Mouse (Mus musculus) intestine, embryonic 16.5 days (tissue): Measurements from ENCODE around the gene Rfx7. TPM values are rescaled to one million over a fixed set of nuclear protein-coding genes. Genes with fewer than 3 reads are reported as not detected.

Source experiments
- ATAC-seq: fragments of 200-750 bp; cut with Nextera tagmentation; 2 replicates; pipeline ENCODE4 v1.8.0; 2017; ENCODE audit warnings: moderate TSS enrichment, moderate library complexity
- H3K27ac ChIP-seq: fragments of 300-500 bp; sonication (generic); 2 replicates; pipeline ENCODE4 v1.5.1; 2014; ENCODE audit warnings: mild to moderate bottlenecking, low read length
- H3K27me3 ChIP-seq: fragments of 300-500 bp; sonication (generic); replicated peaks from 2 replicates; pipeline ENCODE4 v1.6.1; 2014; ENCODE audit warnings: low read length, control low read depth, mixed read lengths; ENCODE audit not compliant: control insufficient read depth, insufficient read depth
- H3K36me3 ChIP-seq: fragments of 300-500 bp; sonication (generic); 2 replicates; pipeline ENCODE4 v1.6.1; 2014; ENCODE audit warnings: low read length, control low read depth; ENCODE audit not compliant: control insufficient read depth, insufficient read depth
- H3K4me1 ChIP-seq: fragments of 300-500 bp; sonication (generic); 2 replicates; pipeline ENCODE4 v1.6.1; 2014; ENCODE audit warnings: low read length, control low read depth, mixed read lengths; ENCODE audit not compliant: control insufficient read depth, insufficient read depth
- H3K4me2 ChIP-seq: fragments of 300-500 bp; sonication (generic); 2 replicates; pipeline ENCODE4 v1.6.1; 2014; ENCODE audit warnings: low read depth, low read length, control low read depth
- H3K4me3 ChIP-seq: fragments of 300-500 bp; sonication (generic); 2 replicates; pipeline ENCODE4 v1.5.1; 2014; ENCODE audit warnings: mild to moderate bottlenecking, low read length
- H3K9ac ChIP-seq: fragments of 300-500 bp; sonication (generic); 2 replicates; pipeline ENCODE4 v1.6.1; 2014; ENCODE audit warnings: low read depth, low read length
- H3K9me3 ChIP-seq: fragments of 300-500 bp; sonication (generic); 2 replicates; pipeline ENCODE4 v1.6.1; 2016; ENCODE audit warnings: low read length, control low read depth; ENCODE audit not compliant: control insufficient read depth
- WGBS: fragments of 180-500 bp; shearing (Covaris S2); extraction: QIAGEN DNeasy Blood & Tissue Kit; methylation state at CpG from one replicate; pipeline ENCODE4 v1.1.7; 2014; 5-methylcytosine and 5-hydroxymethylcytosine counted together
- polyA plus RNA-seq: library from polyadenylated mRNA; unstranded; fragments of >200 nt; fragmentation: Nextera tagmentation; extraction: Ambion mirVana; gene quantifications from 2 replicates; pipeline ENCODE4 v1.2.1, GENCODE M21; 2015

Gene Rfx7
- polyA plus RNA-seq, 1 experiment from 2014 or later, result 6.3 TPM

GRCm38 (mm10) chr9:72656491-72656890, 124.5 kb downstream of the Rfx7 start:
- Histone ChIP-seq H3K36me3 (no peaks in the 10 kb centered on the region), H3K9me3 (no peaks in the 10 kb centered on the region), H3K9ac (no peak overlapping the region), H3K4me1 (peaks cover 16% of the 10 kb centered on the region; the same call in 1 of the 2 replicates), H3K27me3 (no peaks in the 10 kb centered on the region), H3K4me3 (no peak overlapping the region), H3K4me2 (no peak overlapping the region), H3K27ac (no peak overlapping the region)
- no peak for ATAC-seq
- 53% methylated on average over 4 of the region's 4 CpGs for WGBS

GRCm38 (mm10) chr9:72656940-72657339, 124.9 kb downstream of the Rfx7 start:
- Histone ChIP-seq H3K36me3 (no peaks in the 10 kb centered on the region), H3K4me2 (no peak overlapping the region), H3K9me3 (no peaks in the 10 kb centered on the region), H3K27ac (no peak overlapping the region), H3K27me3 (no peaks in the 10 kb centered on the region), H3K4me1 (peaks cover 16% of the 10 kb centered on the region; the same call in 1 of the 2 replicates), H3K4me3 (no peak overlapping the region), H3K9ac (no peak overlapping the region)
- WGBS, result 56% methylated on average over 3 of the region's 3 CpGs
- ATAC-seq, result no peak

DNA sequence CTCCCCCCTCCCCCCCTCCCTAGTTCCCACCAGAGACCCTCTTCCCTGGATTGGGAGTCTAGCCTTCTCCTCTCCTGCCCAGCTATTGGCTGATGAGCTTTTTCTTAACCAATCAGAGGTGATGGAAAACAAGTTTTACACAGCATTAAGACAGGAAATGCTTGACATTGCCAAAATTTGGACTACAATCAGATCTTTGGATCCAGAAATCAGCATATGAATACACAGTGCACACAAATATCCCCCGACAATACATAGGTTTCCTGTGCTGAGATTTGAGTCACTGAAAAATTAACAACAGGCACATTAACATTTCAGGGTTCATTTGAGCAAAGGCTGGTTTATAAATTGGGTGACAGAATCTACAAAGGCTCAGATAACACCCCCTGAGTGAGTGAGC, 125.7 kb downstream of the Rfx7 start:
- Histone ChIP-seq H3K4me3 (no peak overlapping the region), H3K4me1 (peaks cover 11% of the 10 kb centered on the region; the same call in 1 of the 2 replicates), H3K27ac (no peak overlapping the region), H3K4me2 (no peak overlapping the region), H3K36me3 (no peaks in the 10 kb centered on the region), H3K9ac (no peak overlapping the region), H3K9me3 (no peaks in the 10 kb centered on the region), H3K27me3 (no peaks in the 10 kb centered on the region)
- 82% methylated on average over 1 of the region's 1 CpGs for WGBS
- ATAC-seq, result no peak

GRCm38 (mm10) chr9:72660139-72660538, 128.1 kb downstream of the Rfx7 start:
- peaks cover 18% of the 10 kb centered on the region for H3K4me1 ChIP-seq
- ATAC-seq, result no peak
- no peak overlapping the region for H3K4me2 ChIP-seq
- H3K9me3 ChIP-seq, result no peaks in the 10 kb centered on the region
- no peak overlapping the region for H3K9ac ChIP-seq
- H3K27ac ChIP-seq, result no peak overlapping the region
- WGBS, result 76% methylated on average over 4 of the region's 4 CpGs
- H3K27me3 ChIP-seq, result no peaks in the 10 kb centered on the region
- 0 out of 2 replicates have a peak, but pooled peaks cover 3% of the 10 kb centered on the region for H3K36me3 ChIP-seq
- H3K4me3 ChIP-seq, result no peak overlapping the region

DNA sequence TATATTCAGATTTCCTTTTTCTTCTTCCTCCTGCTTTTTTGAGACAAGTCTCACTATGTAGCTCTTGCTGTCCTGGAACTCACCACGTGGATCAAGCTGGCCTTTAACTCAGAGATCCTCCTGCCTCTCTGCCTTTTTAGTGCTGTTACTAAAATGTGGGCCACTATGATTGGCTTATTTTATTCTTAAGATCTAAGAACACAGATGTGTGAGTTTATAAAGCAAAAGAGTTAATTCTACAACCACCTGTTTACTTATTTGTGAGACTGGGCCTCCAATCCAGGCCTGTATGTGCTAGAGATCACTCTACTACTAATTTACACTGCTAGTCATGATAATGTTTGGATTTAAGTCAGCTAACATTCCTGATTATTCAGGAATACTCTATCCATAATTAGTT, 128.9 kb downstream of the Rfx7 start:
- no peaks in the 10 kb centered on the region for H3K9me3 ChIP-seq
- H3K27me3 ChIP-seq, result no peaks in the 10 kb centered on the region
- 0 out of 2 replicates have a peak, but pooled peaks cover 5% of the 10 kb centered on the region for H3K36me3 ChIP-seq
- peaks cover 25% of the 10 kb centered on the region for H3K4me1 ChIP-seq
- 44% methylated on average over 1 of the region's 1 CpGs for WGBS
- H3K4me3 ChIP-seq, result no peak overlapping the region
- H3K9ac ChIP-seq, result no peak overlapping the region
- ATAC-seq, result no peak
- no peak overlapping the region for H3K4me2 ChIP-seq
- peak overlapping the region; percentile 62 for H3K27ac ChIP-seq

DNA sequence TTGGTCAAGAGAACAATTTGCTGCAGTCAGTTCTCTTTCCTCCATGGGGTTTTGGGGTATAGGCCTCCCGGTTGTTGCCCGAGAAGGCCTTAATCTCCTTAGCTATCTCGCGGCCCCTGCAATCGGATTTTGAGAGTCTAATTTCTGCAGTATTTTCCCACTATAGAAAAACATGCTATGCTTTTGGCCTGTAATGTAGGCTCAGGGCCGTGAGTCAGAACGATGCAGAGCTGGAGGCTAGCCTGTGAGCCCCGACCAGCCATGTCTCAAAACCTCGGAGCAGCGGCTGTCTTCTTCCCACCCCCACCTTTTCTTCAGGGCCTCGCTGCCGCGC, 129.5 kb downstream of the Rfx7 start:
- H3K4me3 ChIP-seq, result peak overlapping the region; percentile 81
- H3K4me1 ChIP-seq, result peaks cover 27% of the 10 kb centered on the region
- peak overlapping the region; percentile 91 for H3K4me2 ChIP-seq
- H3K9me3 ChIP-seq, result no peaks in the 10 kb centered on the region
- 2% methylated on average over 13 of the region's 13 CpGs for WGBS
- ATAC-seq, result no peak
- peak overlapping the region; percentile 100 for H3K27ac ChIP-seq
- H3K27me3 ChIP-seq, result no peaks in the 10 kb centered on the region
- H3K36me3 ChIP-seq, result 0 out of 2 replicates have a peak, but pooled peaks cover 7% of the 10 kb centered on the region
- peak overlapping the region; percentile 99 for H3K9ac ChIP-seq

DNA sequence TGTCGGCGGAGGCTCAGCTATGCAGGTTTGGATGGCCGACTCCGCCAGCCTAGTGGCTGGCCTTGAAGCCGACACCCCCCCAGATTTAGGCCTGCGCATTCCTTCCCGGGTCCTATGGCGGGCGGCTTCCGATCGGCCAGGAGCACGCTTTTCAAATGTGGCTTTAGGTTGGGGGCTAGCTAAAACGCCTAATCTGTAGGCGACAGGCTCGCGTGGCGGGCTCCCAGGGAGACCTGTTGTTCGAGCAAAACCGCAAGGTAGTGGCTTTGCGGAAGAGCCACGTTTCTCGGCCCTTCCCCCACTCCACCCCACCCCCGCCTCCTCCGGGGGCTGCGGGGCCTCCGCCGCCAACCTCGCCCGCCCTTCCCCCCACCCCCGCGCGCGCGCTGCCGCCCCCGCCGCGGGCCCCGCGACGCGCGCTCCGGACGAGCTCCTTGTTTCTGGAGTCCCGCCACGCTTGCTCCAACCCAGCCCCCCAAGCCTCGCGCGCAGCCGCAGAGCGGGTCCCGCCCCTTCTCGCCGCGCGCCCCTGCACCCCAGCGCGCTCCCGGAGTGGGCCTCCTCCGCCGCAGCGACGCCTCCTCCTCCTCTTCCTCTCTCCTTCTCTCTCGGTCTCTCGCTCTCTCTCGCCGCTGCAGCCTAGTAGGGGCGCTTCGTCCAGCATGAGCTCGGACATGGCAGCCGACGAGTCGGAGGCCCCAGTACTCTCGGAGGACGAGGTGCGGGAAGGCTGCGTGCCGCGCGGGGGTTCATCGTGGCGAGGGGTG, 130.0 kb downstream of the Rfx7 start, which contains the start of gene Nedd4:
Nedd4 (plus strand) TSS at position 452 of the 767 bp plus-strand sequence.
- H3K4me3 ChIP-seq, result peak within 1 kb of the TSS; percentile 81
- peak within 1 kb of the TSS; percentile 99 for H3K9ac ChIP-seq
- no peaks in the 10 kb centered on the region for H3K9me3 ChIP-seq
- no peaks in the 10 kb centered on the region for H3K27me3 ChIP-seq
- 0 out of 2 replicates have a peak, but pooled peaks cover 7% of the 10 kb centered on the region for H3K36me3 ChIP-seq
- ATAC-seq, result peak; percentile 93
- WGBS, result under 1% methylated on average over 69 of the region's 83 CpGs
- H3K4me1 ChIP-seq, result peaks cover 28% of the 10 kb centered on the region
- H3K4me2 ChIP-seq, result peak within 1 kb of the TSS; percentile 91
- H3K27ac ChIP-seq, result peak within 1 kb of the TSS; percentile 100

GRCm38 (mm10) chr9:72662691-72663533, 130.9 kb downstream of the Rfx7 start:
- peak overlapping the region; percentile 100 for H3K27ac ChIP-seq
- peak overlapping the region; percentile 91 for H3K4me2 ChIP-seq
- 0 out of 2 replicates have a peak, but pooled peaks cover 7% of the 10 kb centered on the region for H3K36me3 ChIP-seq
- ATAC-seq, result peak; percentile 66
- H3K9me3 ChIP-seq, result no peaks in the 10 kb centered on the region
- under 1% methylated on average over 55 of the region's 55 CpGs for WGBS
- H3K4me3 ChIP-seq, result peak overlapping the region; percentile 81
- H3K9ac ChIP-seq, result peak overlapping the region; percentile 99
- H3K27me3 ChIP-seq, result no peaks in the 10 kb centered on the region
- peaks cover 28% of the 10 kb centered on the region for H3K4me1 ChIP-seq

DNA sequence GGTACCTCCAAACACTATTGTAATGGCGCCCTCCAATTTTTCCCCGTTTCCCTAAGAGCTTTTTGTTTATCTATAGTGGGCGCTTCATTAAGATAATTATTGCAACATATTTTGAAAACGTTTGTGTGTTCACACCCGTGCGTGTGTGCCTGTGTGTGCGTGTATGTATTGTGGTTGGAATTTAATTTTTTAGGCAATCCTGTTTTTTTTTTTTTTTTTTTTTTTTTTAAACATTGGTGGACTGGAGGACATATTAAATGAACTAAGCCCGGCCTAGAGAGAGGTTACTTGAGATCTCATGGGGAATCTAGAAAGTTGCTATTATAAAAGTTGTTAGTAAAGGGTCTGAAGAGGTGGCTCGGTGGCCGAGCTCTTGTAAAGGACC, 131.5 kb downstream of the Rfx7 start:
- H3K9ac ChIP-seq, result peak overlapping the region; percentile 99
- H3K27me3 ChIP-seq, result no peaks in the 10 kb centered on the region
- peak overlapping the region; percentile 81 for H3K4me3 ChIP-seq
- no peak for ATAC-seq
- WGBS, result 2% methylated on average over 10 of the region's 10 CpGs
- H3K9me3 ChIP-seq, result no peaks in the 10 kb centered on the region
- peak overlapping the region; percentile 100 for H3K27ac ChIP-seq
- H3K4me1 ChIP-seq, result peaks cover 28% of the 10 kb centered on the region
- peak overlapping the region; percentile 91 for H3K4me2 ChIP-seq
- H3K36me3 ChIP-seq, result 0 out of 2 replicates have a peak, but pooled peaks cover 7% of the 10 kb centered on the region
